Mouse (Mus musculus) lung, postnatal 36 days (tissue): ENCODE results near the gene Glg1.
A peak's percentile ranks its signal among the peaks of the same experiment; 100 is the strongest.
"Not testable (repeated sequence)": the region's sequence is repeated elsewhere in the genome, so short reads cannot be mapped to it uniquely, and the experiment has no call there.

Experiments
- DNase-seq: peaks from one replicate; pipeline ENCODE4 v3.0.0; 2022; ENCODE audit warnings: mixed read lengths

The Glg1 gene

DNA sequence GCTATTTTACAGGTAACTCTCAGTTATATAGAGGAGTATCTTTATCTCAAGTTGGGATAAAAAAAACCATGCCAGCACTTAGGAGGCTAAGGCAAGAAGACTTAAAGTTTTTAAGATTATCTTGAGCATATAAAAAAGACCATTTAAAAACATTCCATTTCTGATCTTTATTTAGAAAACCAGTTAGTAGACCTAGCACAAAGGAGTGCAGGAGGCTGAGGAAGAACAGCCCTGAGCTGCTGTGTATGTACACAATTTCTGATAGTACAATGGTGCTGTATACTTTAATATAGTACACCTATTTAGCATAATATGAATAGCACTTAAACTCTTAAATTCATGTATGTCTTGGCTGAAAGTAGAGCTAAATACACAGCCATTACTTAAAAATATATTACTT lies 10.9 kb downstream of the Glg1 start:
- no peak for DNase-seq

DNA sequence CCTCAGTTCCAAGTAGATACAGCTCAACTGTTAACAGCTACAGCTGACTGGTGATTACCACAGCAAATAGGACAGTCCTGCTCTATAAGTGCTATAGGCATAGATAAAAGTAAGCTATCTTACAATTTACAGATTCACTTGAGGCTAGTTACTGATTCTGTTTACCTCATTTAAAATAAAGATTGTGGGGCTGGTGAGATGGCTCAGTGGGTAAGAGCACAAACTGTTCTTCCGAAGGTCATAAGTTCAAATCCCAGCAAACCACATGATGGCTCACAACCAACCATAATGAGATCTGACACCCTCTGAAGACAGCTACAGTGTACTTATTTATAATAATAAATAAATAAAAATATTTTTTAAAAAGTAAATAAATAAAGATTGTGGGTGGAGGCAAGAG lies 12.2 kb downstream of the Glg1 start:
- DNase-seq, result not testable (repeated sequence)

DNA sequence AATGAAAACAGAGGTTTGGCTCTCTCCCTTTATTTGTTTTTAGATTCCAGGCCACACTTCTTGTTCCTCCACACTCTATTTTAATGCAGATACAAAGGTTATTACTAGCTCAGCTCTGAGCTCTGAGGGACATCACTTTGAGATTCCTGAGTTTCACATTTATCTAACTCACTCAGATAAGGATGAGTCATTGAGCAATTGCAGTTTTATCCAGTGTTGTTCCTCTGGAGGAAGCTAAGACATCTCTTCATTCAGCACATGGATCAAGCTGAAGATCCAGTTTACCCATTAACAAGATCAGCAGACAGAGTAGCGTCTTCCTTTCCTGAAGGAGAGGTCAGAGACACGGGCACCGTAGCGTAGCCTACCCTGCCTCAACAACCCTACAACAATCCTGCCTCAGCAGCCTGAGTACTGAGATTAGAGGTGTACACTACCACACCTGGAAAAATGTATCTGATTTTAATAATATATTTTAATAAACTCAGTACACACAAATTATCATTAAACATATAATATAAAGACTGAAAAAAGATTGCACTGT lies 12.7 kb downstream of the Glg1 start:
- DNase-seq, result no peak

DNA sequence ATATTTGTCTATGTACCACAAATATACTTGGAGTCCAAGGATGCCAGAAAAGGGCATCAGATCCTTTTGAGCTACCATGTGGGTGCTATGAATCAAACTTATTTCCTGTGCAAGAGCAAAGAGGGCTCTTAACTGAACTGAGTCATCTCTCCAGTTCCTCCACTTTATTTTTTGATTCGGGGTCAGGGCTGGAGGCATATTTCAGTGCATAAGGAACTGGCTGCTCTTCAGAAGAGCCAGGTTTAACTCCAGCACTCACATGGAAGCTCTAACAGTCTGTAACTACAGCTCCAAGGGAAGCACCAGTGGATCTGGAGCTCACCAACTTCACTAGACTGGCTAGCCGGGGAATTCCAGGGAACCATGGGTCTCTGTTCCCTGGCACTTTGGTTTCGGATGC lies 21.7 kb downstream of the Glg1 start:
- peak; percentile 8 for DNase-seq

DNA sequence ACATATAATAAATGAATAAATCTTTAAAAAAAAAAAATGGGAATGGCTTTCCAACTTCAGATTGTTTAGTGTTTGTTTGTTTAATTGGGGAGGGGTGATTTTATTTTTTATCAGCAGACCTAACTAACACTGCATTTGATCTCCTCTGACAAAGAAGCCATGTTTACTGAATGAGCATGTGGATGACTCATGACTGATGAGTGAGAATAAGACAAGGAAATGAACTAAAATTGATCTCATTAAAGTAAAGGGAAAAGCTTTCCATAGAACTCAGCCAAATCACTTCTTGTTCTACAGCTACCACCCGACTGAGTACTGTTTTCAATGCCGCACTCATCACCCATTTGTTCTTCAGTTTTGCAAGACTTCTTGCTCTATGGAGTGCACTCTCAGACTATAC lies 25.3 kb downstream of the Glg1 start:
- no peak for DNase-seq

DNA sequence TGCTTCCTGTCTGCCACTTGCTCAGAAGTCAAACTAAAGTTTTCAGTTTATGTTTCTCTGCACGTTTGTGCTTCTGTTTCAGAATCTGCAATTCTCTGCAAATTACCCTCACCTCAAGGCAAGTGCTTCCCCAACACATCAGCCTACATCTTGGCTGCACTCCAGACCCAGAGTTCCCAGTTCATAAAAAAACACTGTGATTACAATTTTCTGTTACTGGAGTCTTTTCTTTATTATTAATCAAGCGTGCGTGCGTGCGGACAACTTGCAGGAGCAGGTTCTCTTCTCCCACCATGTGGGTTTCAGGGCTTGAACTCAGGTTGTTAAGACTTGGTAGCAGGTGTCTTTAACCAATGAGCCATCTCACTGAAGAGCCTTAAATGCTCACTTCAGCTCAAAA lies 34.9 kb downstream of the Glg1 start:
- DNase-seq, result no peak

DNA sequence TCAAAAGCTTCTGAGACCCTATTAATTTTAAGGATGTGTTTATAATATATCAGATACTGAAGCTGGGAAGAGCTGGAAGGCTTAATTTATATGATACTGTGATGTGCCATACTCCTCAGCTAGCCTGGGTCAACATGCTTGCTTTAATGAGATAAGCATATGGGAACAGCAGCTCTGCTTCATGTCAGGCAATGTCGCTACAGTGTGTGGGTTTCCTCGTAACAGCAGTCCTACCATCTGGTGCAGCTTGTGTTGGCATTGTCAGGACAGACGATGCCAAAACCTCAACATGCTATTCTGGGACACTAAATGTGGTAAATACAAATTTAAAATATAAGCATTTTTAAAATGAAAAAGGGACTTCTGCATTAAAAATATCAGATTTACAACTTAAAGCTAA lies 40.9 kb downstream of the Glg1 start:
- DNase-seq, result no peak

DNA sequence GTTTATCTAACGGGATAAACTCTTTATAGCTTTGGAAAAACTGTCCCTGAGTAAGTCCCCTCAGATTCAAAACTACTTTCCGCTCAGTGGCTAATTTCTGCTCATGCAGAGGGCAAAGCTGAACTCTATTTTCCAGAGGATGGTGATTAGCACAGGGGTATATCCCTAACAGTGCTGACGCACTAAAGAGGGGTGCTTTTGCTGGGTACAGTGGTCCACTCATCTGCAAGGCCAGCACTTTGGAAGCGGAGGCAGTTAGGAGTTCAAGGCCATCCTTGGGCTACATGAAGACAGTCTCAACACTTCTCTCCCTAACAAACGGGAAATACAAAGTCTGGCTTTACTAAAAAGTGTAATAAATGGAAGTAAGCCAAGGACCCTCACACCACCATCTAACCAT lies 45.6 kb downstream of the Glg1 start:
- DNase-seq, result no peak

DNA sequence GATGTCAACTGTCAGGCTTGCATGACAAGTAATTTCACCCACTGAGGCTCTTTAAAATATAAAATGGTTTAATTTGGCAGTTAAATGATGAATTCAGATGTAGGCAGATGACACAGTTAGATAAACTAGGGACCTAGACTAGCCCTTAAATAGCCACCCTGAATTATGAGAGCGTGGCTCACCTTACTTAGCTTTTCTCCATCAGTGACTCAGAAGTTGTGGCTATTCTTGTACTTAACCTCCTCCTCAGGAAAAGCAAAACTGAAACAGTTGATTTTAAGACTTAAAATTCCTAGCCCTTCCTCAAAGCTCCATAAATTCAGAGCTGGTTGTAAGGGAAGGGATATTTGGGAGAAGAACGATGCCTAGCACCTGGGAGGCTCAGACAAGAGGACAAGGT lies 47.8 kb downstream of the Glg1 start:
- DNase-seq, result no peak

DNA sequence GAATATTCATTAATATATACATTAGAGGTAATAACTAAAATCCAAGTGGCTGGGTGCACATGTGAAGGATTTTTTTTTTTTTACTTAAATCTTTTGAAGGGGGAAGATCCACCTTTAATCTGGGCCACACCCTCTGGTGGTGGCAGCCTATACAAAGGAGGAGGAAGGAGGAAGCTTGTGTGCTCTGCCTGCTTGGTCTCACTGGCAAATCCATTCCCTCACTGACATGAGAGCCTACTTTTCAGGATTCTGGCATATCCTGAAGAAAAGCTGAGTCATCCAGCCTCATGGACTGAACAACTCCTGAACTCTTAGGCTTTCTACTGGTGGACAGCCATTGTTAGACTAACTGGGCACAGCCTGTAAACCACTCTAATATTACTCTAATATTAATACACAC lies 49.1 kb downstream of the Glg1 start:
- peak; percentile 7 for DNase-seq

DNA sequence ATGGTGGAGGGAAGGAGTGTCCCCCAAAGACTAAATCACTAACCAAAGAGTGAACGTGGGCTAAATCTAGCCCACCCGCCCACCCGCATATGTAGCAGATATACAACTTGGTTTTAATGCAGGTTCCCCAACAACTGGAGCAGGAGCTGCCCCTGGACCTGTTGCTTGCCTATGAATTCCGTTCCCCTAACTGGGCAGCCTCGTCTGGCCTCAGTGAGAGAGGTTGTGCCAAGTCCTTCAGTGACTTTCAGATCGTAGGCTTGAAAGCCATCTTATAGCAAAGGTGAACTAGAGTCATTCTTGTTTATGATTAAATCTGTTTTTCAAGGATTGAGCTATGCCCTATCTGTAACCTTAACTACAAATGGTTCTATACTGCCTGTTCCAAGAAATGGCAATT lies 52.7 kb downstream of the Glg1 start:
- no peak for DNase-seq

DNA sequence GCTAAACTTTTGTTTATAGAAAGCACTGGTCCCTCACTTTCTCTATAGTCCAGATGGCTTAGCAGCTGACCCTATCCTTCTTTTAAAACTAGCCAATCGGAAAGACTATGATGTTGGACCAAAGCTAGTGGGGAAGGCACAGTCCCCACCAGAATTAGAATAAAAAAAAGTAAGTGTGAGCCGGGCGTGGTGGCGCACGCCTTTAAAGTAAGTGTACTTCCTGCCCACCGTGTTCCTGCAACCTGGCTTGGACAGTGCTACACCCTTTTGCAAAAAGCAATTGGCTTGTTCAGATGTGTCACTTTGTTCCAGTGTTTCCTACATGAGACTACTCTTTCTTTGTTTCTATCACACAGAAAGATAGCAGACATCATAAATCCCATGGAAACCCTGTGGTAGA lies 54.0 kb downstream of the Glg1 start:
- no peak for DNase-seq

DNA sequence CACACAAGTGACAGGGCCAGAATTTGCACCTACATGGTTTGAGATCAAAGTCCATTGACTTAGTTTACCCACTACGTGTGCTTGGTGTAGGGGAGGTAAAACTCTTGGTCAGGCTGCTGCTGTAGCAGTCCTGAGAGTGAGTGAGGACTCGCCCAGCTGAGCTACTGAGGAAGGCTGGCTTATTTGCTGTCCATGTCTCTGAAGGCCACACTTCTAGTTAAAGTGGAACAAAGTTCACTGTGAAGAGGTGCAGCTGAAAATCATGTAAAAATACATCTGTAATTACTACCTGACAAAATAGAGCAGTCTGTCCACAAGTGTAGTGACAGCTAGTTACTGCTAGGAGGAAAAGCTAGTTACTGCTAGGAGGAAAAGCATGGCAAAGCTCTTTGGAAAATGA lies 55.7 kb downstream of the Glg1 start:
- DNase-seq, result no peak

DNA sequence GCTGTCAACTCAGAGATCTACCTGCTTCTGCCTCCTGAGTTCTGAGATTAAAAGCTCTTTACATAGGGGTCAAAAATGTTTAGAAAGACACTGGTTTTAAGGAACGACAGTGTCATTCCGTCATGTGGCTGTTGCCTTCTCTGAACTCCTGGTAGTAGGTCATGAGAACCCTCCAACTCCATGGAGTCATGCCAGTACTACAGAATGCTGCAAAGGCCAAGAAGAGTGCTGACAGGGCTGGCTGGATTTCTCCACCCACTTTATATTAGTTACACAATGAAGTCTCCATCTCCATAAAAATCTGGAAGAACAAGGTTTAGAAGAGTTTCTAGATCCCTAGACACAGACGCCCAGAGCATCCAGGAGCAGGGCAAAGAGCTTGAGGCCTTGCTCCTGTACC lies 61.0 kb downstream of the Glg1 start:
- no peak for DNase-seq

DNA sequence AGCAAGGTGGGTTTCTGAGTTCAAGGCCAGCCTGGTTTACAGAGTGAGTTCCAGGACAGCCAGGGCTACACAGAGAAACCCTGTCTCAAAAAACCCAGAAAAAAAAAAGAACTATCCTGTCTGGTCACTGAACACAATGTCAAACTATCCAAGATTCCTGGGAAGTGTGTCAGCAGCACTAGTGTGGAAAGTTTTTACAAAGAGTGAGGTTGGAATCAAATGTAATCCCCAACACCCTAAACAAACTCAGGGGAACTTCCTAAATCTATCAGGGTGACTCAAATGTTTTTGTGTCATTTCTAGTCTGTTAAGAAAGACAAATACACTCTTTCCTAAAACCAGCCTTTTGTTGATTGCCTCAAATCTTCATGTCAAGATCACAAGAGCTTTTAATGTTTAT lies 62.8 kb downstream of the Glg1 start:
- DNase-seq, result no peak

DNA sequence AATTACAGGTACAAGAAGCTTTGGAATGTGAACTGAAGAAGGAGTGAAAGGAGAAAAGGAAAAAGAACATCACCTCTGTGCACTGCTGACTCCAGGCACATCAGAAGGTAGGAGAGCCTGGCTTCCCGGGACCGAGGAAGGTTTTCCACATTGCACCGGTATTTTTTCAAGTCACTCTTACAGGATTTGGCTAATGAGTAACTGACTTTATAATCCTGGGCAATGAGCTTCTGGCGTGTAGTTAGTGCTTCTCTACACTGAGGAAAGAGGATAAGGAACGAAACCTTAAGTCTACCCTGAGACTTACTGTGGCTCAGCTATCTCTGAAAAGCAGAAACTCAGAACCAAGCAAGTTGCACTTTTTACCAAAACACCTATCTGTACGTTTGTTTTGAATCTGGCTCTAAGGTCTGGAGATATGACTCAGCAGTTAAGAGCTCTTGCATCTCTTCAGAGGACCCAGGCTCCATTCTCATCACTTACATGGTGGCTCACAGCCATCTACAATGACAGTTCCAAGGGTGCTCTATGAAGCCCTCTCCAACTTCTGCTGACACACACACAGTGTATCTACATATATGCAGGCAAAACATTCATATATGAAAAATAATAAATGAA lies 70.3 kb downstream of the Glg1 start:
- DNase-seq, result no peak

DNA sequence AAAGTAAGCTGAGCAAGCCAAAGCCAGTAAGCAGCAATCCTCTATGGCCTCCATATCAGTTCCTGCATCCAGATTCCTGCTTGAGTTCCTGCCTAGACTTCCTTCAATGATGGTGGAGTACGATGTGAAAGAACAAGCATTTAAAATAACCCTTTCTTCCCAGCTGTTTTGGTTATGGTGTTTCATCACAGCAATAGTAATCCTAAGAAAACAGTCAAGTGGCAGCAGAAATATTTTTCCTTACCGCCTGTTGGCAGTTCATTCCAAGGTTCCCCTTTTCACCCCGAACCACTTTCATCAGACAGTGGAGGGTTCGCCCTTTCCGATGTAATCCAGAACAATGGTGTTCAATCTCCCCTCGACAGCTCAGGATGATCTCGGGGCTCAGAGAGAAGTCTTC lies 71.5 kb downstream of the Glg1 start:
- DNase-seq, result no peak

DNA sequence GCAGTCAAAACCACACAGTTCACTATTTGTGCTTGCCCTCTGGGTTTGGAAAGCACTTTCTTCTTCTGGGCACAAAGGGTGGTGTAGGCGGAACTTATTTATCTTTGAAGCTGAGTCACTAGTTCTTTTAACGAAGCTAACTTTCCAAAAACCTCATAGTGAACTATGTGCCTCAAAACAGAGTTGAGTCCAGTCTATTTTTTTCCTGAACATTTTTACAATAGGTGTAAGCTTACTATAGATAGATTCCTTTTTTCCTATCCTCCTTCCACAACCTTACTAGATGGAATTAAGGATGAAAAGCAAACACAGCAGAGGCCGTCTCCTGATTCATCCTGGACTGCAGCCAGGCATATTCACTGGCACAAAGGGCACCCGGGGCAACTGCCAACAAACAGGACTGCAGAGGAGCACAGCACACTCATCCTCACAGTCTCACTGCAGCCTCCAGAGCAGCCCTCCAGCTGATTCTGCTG lies 73.5 kb downstream of the Glg1 start:
- peak; percentile 40 for DNase-seq

DNA sequence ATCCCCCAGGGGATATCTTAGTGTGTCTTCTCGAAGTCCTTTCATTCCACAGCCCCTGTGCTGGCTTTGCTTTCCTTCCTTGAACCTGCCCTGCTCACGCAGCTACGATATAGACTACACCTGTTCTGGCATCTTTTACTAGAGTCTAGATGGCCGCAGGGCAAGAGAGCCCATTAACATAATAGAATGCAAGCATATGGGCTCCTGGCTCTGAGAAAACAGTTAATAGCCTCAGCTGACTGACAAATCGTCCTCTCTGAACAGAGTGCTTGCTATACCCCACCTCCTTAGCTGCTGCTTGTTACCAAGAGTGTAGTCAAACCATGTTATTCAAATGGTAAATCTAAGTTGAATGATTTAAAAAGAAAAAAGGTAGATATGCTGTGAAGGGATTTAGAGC lies 87.4 kb downstream of the Glg1 start:
- DNase-seq, result no peak

DNA sequence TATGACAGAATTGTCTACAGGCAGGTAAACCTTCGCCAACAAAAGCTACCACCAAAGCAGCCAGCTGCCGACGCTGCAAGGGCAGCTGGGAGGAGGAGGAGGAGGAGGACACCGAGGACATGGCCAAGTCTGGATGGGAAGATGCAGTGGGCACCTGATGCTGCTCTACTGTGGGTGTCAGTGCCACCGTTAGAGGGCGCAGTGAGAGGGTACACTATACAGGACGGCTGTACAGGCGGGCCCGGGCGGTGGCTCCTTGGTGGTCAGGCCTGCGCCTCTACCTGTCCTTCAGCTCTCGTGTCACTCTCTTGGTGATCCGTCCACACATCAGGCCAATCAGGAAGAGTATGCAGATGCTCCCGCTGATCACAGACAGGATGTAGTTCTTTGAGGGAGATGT lies 101.4 kb downstream of the Glg1 start:
- peak; percentile 76 for DNase-seq

DNA sequence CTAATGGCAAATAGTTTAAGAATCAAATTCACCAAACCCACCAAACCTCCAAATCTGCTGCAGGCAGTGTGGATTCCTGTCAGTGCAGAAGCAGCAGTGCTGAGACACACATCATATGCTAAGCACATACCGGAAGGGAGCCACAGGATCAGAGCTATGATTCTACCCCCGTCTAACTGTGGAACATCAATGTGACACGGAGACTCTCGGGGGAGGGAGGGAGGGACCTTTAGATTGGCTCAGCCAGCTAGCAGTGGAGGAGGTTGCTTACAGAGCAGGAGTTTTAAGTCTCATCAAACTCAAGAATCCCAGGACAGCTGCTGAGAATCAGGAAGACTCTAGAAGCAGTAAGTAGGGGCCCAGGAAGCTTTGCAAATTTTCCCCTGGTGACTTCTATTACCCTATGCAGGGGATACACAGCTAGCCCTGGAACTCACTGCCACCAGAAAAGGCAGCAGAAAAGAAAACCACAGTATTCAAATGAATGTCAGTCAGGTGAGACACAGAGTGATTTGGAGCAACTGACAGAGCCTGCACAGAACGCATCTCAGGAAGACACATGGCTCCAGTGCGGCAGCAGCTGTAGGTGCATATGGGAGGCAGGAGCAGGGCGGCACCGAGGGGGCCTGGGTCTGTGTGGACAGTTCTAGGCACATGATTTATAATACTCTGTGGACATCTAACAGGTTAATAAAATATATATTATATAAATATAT lies 103.1 kb downstream of the Glg1 start:
- no peak for DNase-seq

DNA sequence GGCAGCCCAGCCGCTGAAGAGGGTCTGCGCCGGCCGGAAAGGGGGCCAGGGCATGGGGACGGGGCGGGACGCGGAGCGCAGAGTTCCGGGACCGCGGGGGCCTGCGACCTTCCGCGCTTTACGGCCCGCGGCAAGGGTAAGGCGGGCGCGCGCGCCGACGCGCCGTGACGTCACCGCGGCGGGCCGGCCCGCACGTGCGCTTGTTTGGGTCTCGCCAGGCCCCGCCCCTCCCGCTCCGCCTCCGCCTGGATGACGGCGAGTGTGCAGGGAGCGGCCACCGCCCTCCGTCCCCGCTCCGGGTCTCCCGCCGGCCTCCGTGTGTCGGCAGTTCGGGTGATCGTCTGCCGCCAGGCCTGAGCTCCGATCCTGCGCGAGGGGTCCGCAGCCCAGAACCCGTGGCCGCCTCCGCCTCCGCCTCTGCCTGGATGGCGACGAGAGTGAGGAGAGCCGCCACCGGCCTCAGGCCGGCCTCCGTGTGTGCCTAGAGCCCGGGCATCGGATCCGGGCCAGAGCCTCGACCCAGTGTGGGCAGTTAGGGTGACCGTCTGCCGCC lies 113.5 kb downstream of the Glg1 start:
- peak; percentile 97 for DNase-seq

DNA sequence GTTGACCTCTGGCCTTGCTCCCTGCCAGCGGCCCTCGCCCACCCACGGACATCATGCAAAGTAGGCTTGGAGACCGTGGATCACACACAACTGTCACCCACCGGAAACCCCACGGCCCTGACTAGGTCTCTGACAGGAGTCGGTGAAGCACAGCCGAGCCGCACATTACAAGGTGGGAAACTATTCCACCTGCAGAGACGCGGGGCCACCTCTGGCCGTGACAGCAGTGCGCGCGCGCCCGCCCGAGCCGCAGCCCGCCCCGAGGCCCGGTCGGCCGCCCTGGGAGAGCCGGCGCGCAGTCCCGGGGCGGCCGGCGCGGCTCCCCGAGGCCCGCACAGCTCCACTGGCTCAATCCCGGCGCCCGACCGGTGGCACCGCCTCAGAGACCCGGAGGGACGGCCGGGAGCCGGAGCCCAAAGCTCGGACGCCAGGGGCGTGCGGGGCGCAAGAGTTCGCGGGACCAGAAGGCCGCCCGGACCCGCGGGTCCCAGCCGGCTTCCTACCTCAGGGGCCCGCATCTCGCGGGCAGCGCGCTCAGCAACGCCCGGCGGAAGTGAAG lies 114.0 kb downstream of the Glg1 start:
- DNase-seq, result peak; percentile 7

DNA sequence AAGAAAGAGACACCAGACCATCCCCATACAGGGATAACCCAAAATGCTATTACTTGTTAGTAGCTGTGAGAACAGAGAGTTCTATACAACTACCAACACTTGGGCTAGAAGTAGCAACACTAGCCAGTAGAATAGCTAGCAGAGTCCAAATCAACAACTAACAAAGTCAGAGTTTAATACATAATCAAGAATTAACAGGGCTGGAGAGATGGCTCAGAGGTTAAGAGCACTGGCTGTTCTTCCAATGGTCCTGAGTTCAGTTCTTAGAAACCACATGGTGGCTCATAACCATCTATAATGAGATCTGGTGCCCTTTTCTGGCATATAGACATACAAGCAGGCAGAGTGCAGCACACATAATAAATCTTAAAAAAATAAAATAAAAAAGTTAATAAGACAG lies 116.5 kb downstream of the Glg1 start:
- no peak for DNase-seq
